Mouse (Mus musculus) embryonic fibroblast, embryonic 13.5 days (primary cell): ENCODE results near the gene Sestd1.

Experiments used
- CTCF ChIP-seq: IDR thresholded peaks from 2 replicates; pipeline ENCODE4 v1.5.1; 2011; ENCODE audit warnings: mild to moderate bottlenecking, control low read depth, low read length, moderate library complexity, borderline replicate concordance; ENCODE audit not compliant: insufficient read depth
- POLR2A ChIP-seq: IDR thresholded peaks from 2 replicates; pipeline ENCODE4 v1.6.1; 2011; ENCODE audit warnings: low read depth, mild to moderate bottlenecking, control low read depth, low read length, moderate library complexity

DNA sequence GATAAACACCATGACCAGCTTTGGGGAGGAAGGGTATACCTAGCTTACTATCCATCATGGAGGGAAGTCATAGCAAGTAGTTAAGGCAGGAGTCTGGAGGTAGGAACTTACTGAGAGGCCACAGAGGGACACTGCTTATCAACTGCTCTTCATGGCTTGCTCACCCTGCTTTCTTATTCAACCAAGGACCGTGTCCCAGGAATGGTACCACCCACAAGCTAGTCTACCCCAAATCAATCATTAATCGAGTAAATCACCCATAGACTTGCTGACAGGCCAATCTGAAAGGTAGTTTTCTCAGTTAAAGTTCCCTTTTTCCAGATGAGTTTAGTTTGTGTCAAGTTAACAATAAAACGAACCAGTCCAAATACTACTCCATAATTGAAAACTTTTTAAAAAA, 117.0 kb downstream of the Sestd1 start:
- TF ChIP-seq CTCF (no peak), POLR2A (no peak)
